Mouse (Mus musculus) spleen, adult 2 months (tissue): ENCODE results near the gene Sept3. TPM values are rescaled to one million over a fixed set of nuclear protein-coding genes. Genes with fewer than 3 reads are reported as not detected.

Experiments
- DNase-seq, 2 experiments: peaks; one replicate each; pipeline versions ENCODE4 v3.0.0 to v3.0.0-alpha.2; 2012 to 2021; ENCODE audit warnings: low spot score in 2 of 2, low read depth in 1 of 2
- H3K27ac ChIP-seq: fragments of 200-500 bp; 2 replicates; pipeline ENCODE4 v1.5.1; 2012; ENCODE audit warnings: low read length, inconsistent platforms; ENCODE audit not compliant: insufficient read depth
- H3K27me3 ChIP-seq: fragments of 200-500 bp; 2 replicates; pipeline ENCODE4 v1.6.1; 2012; ENCODE audit warnings: mild to moderate bottlenecking, moderate library complexity, low read length, inconsistent platforms; ENCODE audit not compliant: control insufficient read depth, insufficient read depth
- H3K36me3 ChIP-seq: fragments of 200-500 bp; 2 replicates; pipeline ENCODE4 v1.6.1; 2012; ENCODE audit warnings: mild to moderate bottlenecking, low read length, inconsistent platforms; ENCODE audit not compliant: control insufficient read depth, insufficient read depth
- H3K4me1 ChIP-seq: fragments of 200-500 bp; 2 replicates; pipeline ENCODE4 v1.6.1; 2011; ENCODE audit warnings: inconsistent platforms; ENCODE audit not compliant: control insufficient read depth, insufficient read depth, insufficient read length
- H3K4me3 ChIP-seq: fragments of 200-500 bp; 2 replicates; pipeline ENCODE4 v1.5.1; 2011; ENCODE audit warnings: mild to moderate bottlenecking, inconsistent platforms; ENCODE audit not compliant: insufficient read depth, insufficient read length; ENCODE audit errors: extremely low read depth
- CTCF ChIP-seq: fragments of 200-500 bp; IDR thresholded peaks from 2 replicates; pipeline ENCODE4 v1.5.1; 2011; ENCODE audit warnings: mild to moderate bottlenecking, inconsistent platforms; ENCODE audit not compliant: insufficient read depth, insufficient read length, insufficient replicate concordance; ENCODE audit errors: extremely low read depth
- POLR2A ChIP-seq: fragments of 200-500 bp; IDR thresholded peaks from 2 replicates; pipeline ENCODE4 v1.6.1; 2011; ENCODE audit warnings: low read depth, low read length, inconsistent platforms
- WGBS: fragments of 180-500 bp; shearing (Covaris S2); methylation state at CpG from one replicate; pipeline ENCODE4 v1.1.7; 2018; 5-methylcytosine and 5-hydroxymethylcytosine counted together
- polyA plus RNA-seq: library from polyadenylated mRNA; depleted of rRNA; stranded (reverse); fragments of >200 nt; gene quantifications from 2 replicates; pipeline ENCODE4 v1.2.3, GENCODE M21; 2012

Gene Sept3
- polyA plus RNA-seq, 1 experiment: 1.8 TPM

- H3K27me3 ChIP-seq: no peaks in the 10 kb centered on the region
- 75% methylated on average over 3 of the region's 3 CpGs for WGBS
- H3K4me3 ChIP-seq: no peak overlapping the region
- no peaks in the 10 kb centered on the region for H3K36me3 ChIP-seq
- DNase-seq: no peak
- no peaks in the 10 kb centered on the region for H3K4me1 ChIP-seq
- no peak overlapping the region for H3K27ac ChIP-seq
- no peak for TF ChIP-seq CTCF
- TF ChIP-seq POLR2A: no peak
Observed at GRCm38 (mm10) chr15:82268185-82268584, 6.5 kb upstream of the Sept3 start.

GRCm38 (mm10) chr15:82268783-82269182 is 5.9 kb upstream of the Sept3 start:
- Histone ChIP-seq H3K4me1 (no peaks in the 10 kb centered on the region), H3K4me3 (no peak overlapping the region), H3K27ac (no peak overlapping the region), H3K27me3 (no peaks in the 10 kb centered on the region), H3K36me3 (no peaks in the 10 kb centered on the region)
- TF ChIP-seq CTCF (no peak), POLR2A (no peak)
- WGBS: 57% methylated on average over 9 of the region's 9 CpGs
- DNase-seq: no peak

- Histone ChIP-seq H3K36me3 (no peaks in the 10 kb centered on the region), H3K27ac (no peak overlapping the region), H3K4me1 (no peaks in the 10 kb centered on the region; the same call in none of the 2 replicates), H3K27me3 (peaks cover 12% of the 10 kb centered on the region), H3K4me3 (no peak overlapping the region)
- DNase-seq: peak in 1 of 2 experiments; percentile 50
- WGBS: 16% methylated on average over 5 of the region's 5 CpGs
- TF ChIP-seq POLR2A (no peak), CTCF (peak; percentile 87)
Observed at GRCm38 (mm10) chr15:82271201-82271600, 3.5 kb upstream of the Sept3 start.

GRCm38 (mm10) chr15:82272295-82272694 is 2.4 kb upstream of the Sept3 start:
- DNase-seq: no peak
- peaks cover 12% of the 10 kb centered on the region for H3K27me3 ChIP-seq
- WGBS: 79% methylated on average over 6 of the region's 6 CpGs
- no peak overlapping the region for H3K4me3 ChIP-seq
- H3K27ac ChIP-seq: no peak overlapping the region
- H3K36me3 ChIP-seq: no peaks in the 10 kb centered on the region
- no peak for TF ChIP-seq CTCF
- TF ChIP-seq POLR2A: no peak
- no peaks in the 10 kb centered on the region; the same call in none of the 2 replicates for H3K4me1 ChIP-seq

GRCm38 (mm10) chr15:82274927-82275901 is 521 bp downstream of the Sept3 start:
- Histone ChIP-seq H3K27ac (no peak overlapping the region), H3K4me3 (peak overlapping the region; percentile 33; the same call in 1 of the 2 replicates), H3K4me1 (no peaks in the 10 kb centered on the region; the same call in none of the 2 replicates), H3K36me3 (no peaks in the 10 kb centered on the region), H3K27me3 (peaks cover 12% of the 10 kb centered on the region)
- TF ChIP-seq CTCF (no peak), POLR2A (no peak)
- DNase-seq: no peak
- WGBS: 2% methylated on average over 71 of the region's 86 CpGs

- WGBS: 12% methylated on average over 5 of the region's 5 CpGs
- TF ChIP-seq POLR2A (no peak), CTCF (no peak)
- Histone ChIP-seq H3K27me3 (peaks cover 12% of the 10 kb centered on the region), H3K4me3 (no peak overlapping the region), H3K27ac (no peak overlapping the region), H3K36me3 (no peaks in the 10 kb centered on the region), H3K4me1 (no peaks in the 10 kb centered on the region; the same call in none of the 2 replicates)
- no peak for DNase-seq
Observed at GRCm38 (mm10) chr15:82277591-82277990, 2.9 kb downstream of the Sept3 start.

- H3K27me3 ChIP-seq: peaks cover 1% of the 10 kb centered on the region; the same call in 1 of the 2 replicates
- no peaks in the 10 kb centered on the region for H3K36me3 ChIP-seq
- TF ChIP-seq CTCF (no peak), POLR2A (no peak)
- H3K4me1 ChIP-seq: no peaks in the 10 kb centered on the region
- WGBS: 71% methylated on average over 4 of the region's 4 CpGs
- no peak overlapping the region for H3K4me3 ChIP-seq
- no peak for DNase-seq
- no peak overlapping the region for H3K27ac ChIP-seq
Observed at GRCm38 (mm10) chr15:82280638-82281037, 5.9 kb downstream of the Sept3 start.
